Mouse (Mus musculus): ENCODE results near the gene Ccz1. TPM values are rescaled to one million over a fixed set of nuclear protein-coding genes. Genes with fewer than 3 reads are reported as not detected.

The Ccz1 gene
- polyA plus RNA-seq, 1 experiment from 2014 or later: 48.8 TPM

DNA sequence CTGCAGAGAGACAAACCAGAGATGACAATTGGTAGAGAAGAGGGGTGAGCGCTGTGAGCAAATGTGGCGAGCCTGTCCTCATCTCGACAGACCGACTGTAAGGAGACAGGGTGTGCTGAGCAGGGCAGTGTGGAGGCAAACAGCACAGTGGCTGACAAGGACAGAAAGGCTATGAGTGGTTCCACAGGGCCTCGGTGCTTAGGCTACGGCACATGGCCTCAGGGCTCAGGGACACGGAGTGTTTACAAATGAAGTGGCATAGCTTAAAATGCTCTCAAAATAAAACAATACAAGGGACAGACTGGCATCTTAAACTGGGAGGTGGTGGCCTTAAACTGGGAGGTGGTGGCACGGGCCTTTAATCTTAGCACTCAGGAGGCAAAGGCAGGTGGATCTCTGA lies 21.4 kb downstream of the Ccz1 start:
- DNase-seq: no peak
- H3K27ac ChIP-seq: no peak overlapping the region
- H3K9ac ChIP-seq: no peak overlapping the region
- H3K4me3 ChIP-seq (replicated peaks): no peak overlapping the region
- H3K9me3 ChIP-seq (replicated peaks): no peaks in the 10 kb centered on the region
- H3K27me3 ChIP-seq: no peaks in the 10 kb centered on the region
- H3K4me2 ChIP-seq: no peak overlapping the region
- no peaks in the 10 kb centered on the region for H3K4me1 ChIP-seq (replicated peaks)
- no peak for ATAC-seq (ENCODE audit: low read depth)
- peaks cover 98% of the 10 kb centered on the region for H3K36me3 ChIP-seq
- 87% methylated on average over 8 of the region's 8 CpGs for WGBS (ENCODE audit: insufficient replicate concordance)

- Histone ChIP-seq H3K27me3 (no peaks in the 10 kb centered on the region), H3K4me1 (replicated peaks) (no peaks in the 10 kb centered on the region), H3K9me3 (replicated peaks) (no peaks in the 10 kb centered on the region), H3K9ac (no peak overlapping the region), H3K4me3 (replicated peaks) (no peak overlapping the region), H3K4me2 (no peak overlapping the region), H3K36me3 (peaks cover 98% of the 10 kb centered on the region), H3K27ac (no peak overlapping the region)
- ATAC-seq (ENCODE audit: low read depth) (no peak), DNase-seq (no peak)
- WGBS (ENCODE audit: insufficient replicate concordance): 82% methylated on average over 10 of the region's 10 CpGs
Measured at GRCm38 (mm10) chr5:143992661-143993060, 22.0 kb downstream of the Ccz1 start.

- H3K4me1 ChIP-seq (replicated peaks): no peaks in the 10 kb centered on the region
- H3K9me3 ChIP-seq (replicated peaks): no peaks in the 10 kb centered on the region
- no peaks in the 10 kb centered on the region for H3K27me3 ChIP-seq
- no peak for ATAC-seq (ENCODE audit: low read depth)
- WGBS (ENCODE audit: insufficient replicate concordance): 55% methylated on average over 11 of the region's 11 CpGs
- H3K4me3 ChIP-seq (replicated peaks): no peak overlapping the region
- peaks cover 93% of the 10 kb centered on the region for H3K36me3 ChIP-seq
- no peak overlapping the region for H3K9ac ChIP-seq
- DNase-seq: no peak
- no peak overlapping the region for H3K27ac ChIP-seq
- no peak overlapping the region for H3K4me2 ChIP-seq
Measured at GRCm38 (mm10) chr5:143990086-143990485, 24.6 kb downstream of the Ccz1 start.

GRCm38 (mm10) chr5:143989046-143989445 lies 25.6 kb downstream of the Ccz1 start:
- H3K4me2 ChIP-seq: no peak overlapping the region
- no peak overlapping the region for H3K27ac ChIP-seq
- 85% methylated on average over 4 of the region's 4 CpGs for WGBS (ENCODE audit: insufficient replicate concordance)
- no peak for DNase-seq
- H3K9me3 ChIP-seq (replicated peaks): no peaks in the 10 kb centered on the region
- no peak overlapping the region for H3K9ac ChIP-seq
- no peak overlapping the region for H3K4me3 ChIP-seq (replicated peaks)
- H3K36me3 ChIP-seq: peaks cover 90% of the 10 kb centered on the region
- no peaks in the 10 kb centered on the region for H3K4me1 ChIP-seq (replicated peaks)
- no peak for ATAC-seq (ENCODE audit: low read depth)
- H3K27me3 ChIP-seq: no peaks in the 10 kb centered on the region

DNA sequence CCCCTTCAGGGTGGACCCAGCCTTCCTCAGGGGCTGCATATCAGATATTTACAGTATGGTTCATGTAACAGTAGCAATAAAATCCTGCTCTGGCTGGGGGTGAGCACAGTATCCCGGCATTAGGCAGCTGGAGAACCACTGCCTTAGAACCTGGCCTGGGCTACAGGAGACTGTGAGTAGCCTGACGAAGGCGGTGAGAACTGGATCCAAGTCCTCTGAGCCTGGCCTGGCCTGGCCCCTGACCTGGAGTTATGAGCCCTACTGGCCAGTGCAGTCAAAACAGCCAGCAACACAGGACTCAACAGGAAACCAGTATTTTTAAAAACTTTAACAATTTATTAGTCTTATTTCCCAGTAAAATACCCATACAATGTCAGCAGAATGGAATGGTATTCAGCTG lies 27.1 kb downstream of the Ccz1 start:
- 84% methylated on average over 3 of the region's 3 CpGs for WGBS (ENCODE audit: insufficient replicate concordance)
- H3K9ac ChIP-seq: no peak overlapping the region
- no peak overlapping the region for H3K27ac ChIP-seq
- H3K36me3 ChIP-seq: peaks cover 79% of the 10 kb centered on the region
- no peaks in the 10 kb centered on the region for H3K4me1 ChIP-seq (replicated peaks)
- ATAC-seq (ENCODE audit: low read depth) (no peak), DNase-seq (no peak)
- H3K4me3 ChIP-seq (replicated peaks): no peak overlapping the region
- no peaks in the 10 kb centered on the region for H3K27me3 ChIP-seq
- no peaks in the 10 kb centered on the region for H3K9me3 ChIP-seq (replicated peaks)
- H3K4me2 ChIP-seq: no peak overlapping the region

DNA sequence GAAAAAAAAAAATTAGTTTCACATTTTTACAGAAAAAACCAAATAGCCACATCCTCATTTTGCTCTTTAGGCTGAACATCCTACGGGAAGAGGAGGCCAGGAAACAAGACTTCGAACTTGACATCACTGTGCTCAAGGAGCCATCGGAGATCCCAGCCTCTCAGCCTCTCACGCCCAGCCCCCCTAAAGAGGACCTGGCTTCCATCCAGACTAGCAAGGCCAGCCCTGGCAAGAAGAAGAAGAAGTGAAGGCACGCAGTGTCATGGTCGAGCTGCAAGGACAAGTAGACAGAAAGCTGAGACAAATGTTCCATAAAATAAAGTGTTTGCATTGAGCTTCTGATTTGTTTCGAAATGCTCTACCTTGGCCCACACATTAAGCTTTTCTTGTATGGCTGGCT lies 29.3 kb downstream of the Ccz1 start:
- no peak for DNase-seq
- WGBS (ENCODE audit: insufficient replicate concordance): 79% methylated on average over 7 of the region's 7 CpGs
- Histone ChIP-seq H3K4me3 (replicated peaks) (no peak overlapping the region), H3K36me3 (peaks cover 57% of the 10 kb centered on the region), H3K4me2 (no peak overlapping the region), H3K9ac (no peak overlapping the region), H3K9me3 (replicated peaks) (no peaks in the 10 kb centered on the region), H3K27ac (no peak overlapping the region), H3K4me1 (replicated peaks) (peaks cover 5% of the 10 kb centered on the region; the same call in 1 of the 2 replicates), H3K27me3 (no peaks in the 10 kb centered on the region)
- ATAC-seq (ENCODE audit: low read depth): no peak

DNA sequence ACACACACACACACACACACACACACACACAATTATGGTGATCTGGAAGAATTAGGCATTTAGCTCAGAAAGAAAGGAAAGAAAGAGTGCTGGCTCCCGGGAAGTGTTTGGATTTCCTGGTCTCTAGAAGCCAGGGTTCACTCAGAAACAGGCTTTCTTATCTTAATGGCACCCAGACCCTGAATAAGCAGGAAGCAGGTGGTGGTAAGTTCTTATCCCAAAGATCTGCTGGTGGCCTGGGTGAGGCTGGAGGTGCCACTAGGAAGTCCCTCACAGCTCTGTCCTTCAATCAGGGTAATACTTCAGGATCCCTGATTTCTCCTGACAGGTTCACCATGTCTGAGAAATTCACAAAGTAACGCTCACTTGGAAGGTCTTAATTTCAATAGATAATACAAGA lies 32.3 kb downstream of the Ccz1 start:
- no peak overlapping the region for H3K27ac ChIP-seq
- H3K4me1 ChIP-seq (replicated peaks): peaks cover 21% of the 10 kb centered on the region
- no peak overlapping the region for H3K4me2 ChIP-seq
- no peak overlapping the region for H3K4me3 ChIP-seq (replicated peaks)
- no peak overlapping the region for H3K9ac ChIP-seq
- H3K27me3 ChIP-seq: no peaks in the 10 kb centered on the region
- no peaks in the 10 kb centered on the region for H3K9me3 ChIP-seq (replicated peaks)
- no peak for DNase-seq
- ATAC-seq (ENCODE audit: low read depth): no peak
- WGBS (ENCODE audit: insufficient replicate concordance): 66% methylated on average over 2 of the region's 2 CpGs
- peaks cover 27% of the 10 kb centered on the region for H3K36me3 ChIP-seq

DNA sequence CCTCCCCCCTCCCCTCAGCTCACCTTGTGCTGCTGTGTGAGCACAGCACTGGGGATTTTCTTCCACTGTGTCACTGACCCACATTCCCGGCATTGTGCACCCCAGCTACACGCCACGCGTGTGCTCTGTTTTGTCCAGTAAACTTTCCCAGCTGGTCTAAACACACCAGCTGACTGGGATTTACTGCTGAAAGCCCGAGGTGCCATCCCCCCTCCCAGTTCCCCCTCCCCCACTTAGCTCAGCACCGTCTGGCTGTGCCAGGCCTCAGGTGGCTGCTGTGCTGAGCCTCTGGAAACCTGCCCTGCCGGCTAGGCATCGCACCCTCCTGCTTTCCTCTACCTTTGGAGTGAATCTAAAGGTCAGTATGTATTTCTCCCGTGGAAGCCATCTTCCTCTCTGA lies 33.8 kb downstream of the Ccz1 start:
- DNase-seq: no peak
- H3K9me3 ChIP-seq (replicated peaks): no peaks in the 10 kb centered on the region
- H3K36me3 ChIP-seq: 0 out of 2 replicates have a peak, but pooled peaks cover 12% of the 10 kb centered on the region
- H3K4me1 ChIP-seq (replicated peaks): peaks cover 36% of the 10 kb centered on the region
- H3K4me2 ChIP-seq: no peak overlapping the region
- no peak for ATAC-seq (ENCODE audit: low read depth)
- H3K9ac ChIP-seq: no peak overlapping the region
- H3K27ac ChIP-seq: no peak overlapping the region
- no peaks in the 10 kb centered on the region for H3K27me3 ChIP-seq
- H3K4me3 ChIP-seq (replicated peaks): no peak overlapping the region
- WGBS (ENCODE audit: insufficient replicate concordance): 53% methylated on average over 9 of the region's 9 CpGs

DNA sequence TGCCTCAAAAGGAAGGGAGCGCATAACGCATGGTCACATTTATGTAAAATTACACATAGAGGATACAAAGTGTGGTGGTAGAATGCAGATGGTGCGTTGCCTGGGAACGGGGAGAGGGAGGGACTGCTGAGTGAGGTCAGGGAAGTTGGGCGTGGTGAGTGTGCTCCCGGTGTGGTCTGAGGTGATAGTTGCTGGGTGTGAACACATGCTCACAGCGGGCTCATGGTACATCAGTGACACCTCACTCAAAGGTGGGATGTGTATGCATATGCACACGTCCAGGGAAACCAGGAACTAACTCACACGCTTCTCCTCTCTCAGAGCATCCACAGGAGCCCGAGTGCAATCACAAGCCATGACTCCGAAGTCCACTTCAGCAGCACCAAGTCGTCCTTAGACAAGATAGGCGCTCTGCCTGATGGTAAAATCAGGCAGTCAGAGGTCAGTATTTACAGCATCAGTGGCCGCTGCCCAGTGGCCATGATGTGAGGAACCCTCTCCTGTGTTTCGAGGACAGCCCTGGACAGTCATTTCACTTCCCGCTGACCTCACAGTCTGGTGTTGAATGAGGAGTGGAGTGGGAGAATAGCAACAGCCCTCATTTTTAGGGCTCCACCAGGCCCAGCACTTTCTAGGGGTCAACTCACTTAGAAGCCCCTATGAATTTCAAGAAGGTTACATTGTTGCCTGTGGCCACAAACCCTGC lies 37.8 kb downstream of the Ccz1 start:
- no peaks in the 10 kb centered on the region for H3K27me3 ChIP-seq
- peak overlapping the region; percentile 18; the same call in 1 of the 2 replicates for H3K4me3 ChIP-seq (replicated peaks)
- peak overlapping the region; percentile 44; the same call in 1 of the 2 replicates for H3K9ac ChIP-seq
- H3K36me3 ChIP-seq: no peaks in the 10 kb centered on the region
- peak; percentile 72 for DNase-seq
- WGBS (ENCODE audit: insufficient replicate concordance): 53% methylated on average over 16 of the region's 16 CpGs
- peak; percentile 92 for ATAC-seq (ENCODE audit: low read depth)
- peak overlapping the region; percentile 87 for H3K27ac ChIP-seq
- H3K4me2 ChIP-seq: peak overlapping the region; percentile 61
- no peaks in the 10 kb centered on the region for H3K9me3 ChIP-seq (replicated peaks)
- H3K4me1 ChIP-seq (replicated peaks): peaks cover 62% of the 10 kb centered on the region

DNA sequence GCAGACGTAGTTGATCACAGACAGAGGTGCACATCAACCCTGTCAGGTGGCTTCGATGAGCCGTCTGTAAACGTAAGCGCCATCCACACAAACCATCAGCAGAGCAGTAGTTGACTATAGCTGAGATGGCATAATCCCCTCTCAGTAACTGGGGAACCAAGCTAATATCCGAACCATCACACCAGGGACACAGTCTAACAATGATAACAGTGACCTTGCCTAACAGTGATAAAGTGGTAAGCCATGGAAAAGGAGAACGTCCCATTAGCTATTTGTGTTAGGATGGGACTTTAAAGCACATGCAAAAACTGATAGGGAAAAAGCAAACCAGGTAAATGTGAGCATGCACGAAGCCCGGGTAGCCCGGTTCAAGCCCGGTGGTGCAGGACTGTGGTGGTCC lies 38.4 kb downstream of the Ccz1 start:
- H3K4me1 ChIP-seq (replicated peaks): peaks cover 62% of the 10 kb centered on the region
- peak overlapping the region; percentile 18; the same call in 1 of the 2 replicates for H3K4me3 ChIP-seq (replicated peaks)
- H3K4me2 ChIP-seq: peak overlapping the region; percentile 61
- peak overlapping the region; percentile 12; the same call in 1 of the 2 replicates for H3K9ac ChIP-seq
- ATAC-seq (ENCODE audit: low read depth): peak; percentile 52
- DNase-seq: no peak
- 70% methylated on average over 11 of the region's 11 CpGs for WGBS (ENCODE audit: insufficient replicate concordance)
- H3K9me3 ChIP-seq (replicated peaks): no peaks in the 10 kb centered on the region
- H3K27ac ChIP-seq: peak overlapping the region; percentile 87
- no peaks in the 10 kb centered on the region for H3K36me3 ChIP-seq
- no peaks in the 10 kb centered on the region for H3K27me3 ChIP-seq

- H3K4me2 ChIP-seq: peak overlapping the region; percentile 61
Measured at GRCm38 (mm10) chr5:143975631-143975933, 39.1 kb downstream of the Ccz1 start.

More at GRCm38 (mm10) chr5:143975631-143975933, 39.1 kb downstream of the Ccz1 start:
- Histone ChIP-seq H3K4me1 (replicated peaks) (peaks cover 62% of the 10 kb centered on the region), H3K27me3 (no peaks in the 10 kb centered on the region), H3K9ac (peak overlapping the region; percentile 12; the same call in 1 of the 2 replicates), H3K4me3 (replicated peaks) (no peak overlapping the region), H3K36me3 (no peaks in the 10 kb centered on the region), H3K27ac (peak overlapping the region; percentile 87), H3K9me3 (replicated peaks) (no peaks in the 10 kb centered on the region)
- ATAC-seq (ENCODE audit: low read depth) (peak; percentile 5; the same call in 1 of the 2 replicates), DNase-seq (no peak)
- WGBS (ENCODE audit: insufficient replicate concordance): 46% methylated on average over 2 of the region's 2 CpGs

Data from liver, embryonic 13.5 days (tissue).